Mouse (Mus musculus) fibroblast of lung, adult 2 months (primary cell): ENCODE measurements around the gene Dtnb.
"Not testable (repeated sequence)": the region's sequence is repeated elsewhere in the genome, so short reads cannot be mapped to it uniquely, and the experiment has no call there.

Source experiments
- DNase-seq: peaks from one replicate; pipeline ENCODE4 v3.0.0-alpha.2; 2011; ENCODE audit warnings: low read depth

Gene Dtnb

GRCm38 (mm10) chr12:3571787-3572580, at the start of gene Dtnb:
Dtnb (plus strand) TSS chr12:3572381.
- peak; percentile 38 for DNase-seq

GRCm38 (mm10) chr12:3525536-3525935, 46.6 kb upstream of the Dtnb start:
- no peak for DNase-seq

- DNase-seq = not testable (repeated sequence)
Measured at GRCm38 (mm10) chr12:3535446-3535845, 36.7 kb upstream of the Dtnb start.

- DNase-seq = no peak
Measured at GRCm38 (mm10) chr12:3537616-3538015, 34.6 kb upstream of the Dtnb start.

- no peak for DNase-seq
Measured at GRCm38 (mm10) chr12:3538036-3538435, 34.1 kb upstream of the Dtnb start.

GRCm38 (mm10) chr12:3539605-3540004, 32.6 kb upstream of the Dtnb start:
- DNase-seq = no peak

GRCm38 (mm10) chr12:3540871-3541270, 31.3 kb upstream of the Dtnb start:
- no peak for DNase-seq

GRCm38 (mm10) chr12:3545451-3545850, 26.7 kb upstream of the Dtnb start:
- no peak for DNase-seq

GRCm38 (mm10) chr12:3546121-3546658, 26.0 kb upstream of the Dtnb start:
- DNase-seq = no peak

GRCm38 (mm10) chr12:3546781-3547180, 25.4 kb upstream of the Dtnb start:
- DNase-seq = no peak

- DNase-seq = no peak
Measured at GRCm38 (mm10) chr12:3547506-3547905, 24.7 kb upstream of the Dtnb start.

- no peak for DNase-seq
Measured at GRCm38 (mm10) chr12:3547911-3548310, 24.3 kb upstream of the Dtnb start.

- no peak for DNase-seq
Measured at GRCm38 (mm10) chr12:3548582-3549211, 23.5 kb upstream of the Dtnb start.

GRCm38 (mm10) chr12:3550280-3550679, 21.9 kb upstream of the Dtnb start:
- no peak for DNase-seq

GRCm38 (mm10) chr12:3557414-3558319, 14.5 kb upstream of the Dtnb start:
- no peak for DNase-seq

- DNase-seq = peak; percentile 70
Measured at GRCm38 (mm10) chr12:3560596-3560995, 11.6 kb upstream of the Dtnb start.

GRCm38 (mm10) chr12:3561032-3561431, 11.1 kb upstream of the Dtnb start:
- no peak for DNase-seq

- DNase-seq = no peak
Measured at GRCm38 (mm10) chr12:3562806-3563205, 9.4 kb upstream of the Dtnb start.

GRCm38 (mm10) chr12:3563659-3564058, 8.5 kb upstream of the Dtnb start:
- no peak for DNase-seq

GRCm38 (mm10) chr12:3568461-3568991, 3.7 kb upstream of the Dtnb start:
- no peak for DNase-seq

- no peak for DNase-seq
Measured at GRCm38 (mm10) chr12:3570711-3571400, 1.3 kb upstream of the Dtnb start.
